15 mouse cellular contexts compared by ENCODE assay signal in the genomic region with DNA sequence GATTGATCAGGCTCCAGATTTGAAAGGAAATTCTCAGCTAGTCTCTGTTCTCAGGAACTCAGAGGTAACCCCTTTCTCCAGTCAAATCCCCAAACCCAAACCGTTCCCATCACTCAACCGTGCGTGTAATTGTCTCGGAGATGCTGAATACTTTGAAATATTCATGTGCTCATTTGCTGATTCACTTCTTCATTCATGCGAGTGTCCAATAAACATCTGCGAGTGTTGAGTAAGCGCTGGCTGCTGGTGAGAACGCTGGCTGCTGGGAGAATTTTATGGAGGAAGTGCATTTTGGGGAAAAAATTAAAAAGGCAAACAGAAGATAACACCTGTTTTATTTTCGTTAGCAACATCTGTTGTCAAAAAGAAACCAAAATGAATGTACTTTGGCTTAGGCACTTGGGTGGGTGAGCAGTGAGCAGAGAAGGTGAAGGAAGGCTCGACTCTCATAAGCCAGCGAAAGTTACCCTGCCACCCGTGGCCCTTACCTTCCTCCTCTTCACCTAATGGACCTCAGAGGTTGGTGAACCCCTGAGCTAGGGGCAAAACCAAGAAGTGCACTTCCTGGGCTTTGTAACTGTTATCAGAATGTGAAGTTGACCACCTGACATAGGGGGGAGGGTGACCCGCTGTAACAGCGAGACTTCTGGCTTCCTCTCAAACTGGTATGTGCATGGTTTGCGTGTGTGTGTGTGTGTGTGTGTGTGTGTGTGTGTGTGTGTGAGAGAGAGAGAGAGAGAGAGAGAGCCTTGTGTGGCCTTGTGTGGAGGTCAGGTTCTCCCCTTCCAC.
DNase-seq lines count a peak whose midpoint lies in the region; ATAC-seq and TF ChIP-seq lines count a peak whose summit lies in the region.
"Had no signal": no experiment of that assay in that cellular context is flagged by ENCODE, and none has a peak within 500 bp of the region (broad histone marks: within the 10 kb centered on the region; RNA-seq: fewer than 3 reads in every experiment).

No protein-coding gene starts in this region.

- H3K4me2 ChIP-seq in forebrain, embryonic 14.5 days (ENCODE audit: low read length), result no peak overlapping the region
- H3K4me2 ChIP-seq: forebrain, embryonic 15.5 days; heart, embryonic 11.5 days; hindbrain, embryonic 15.5 days; liver, embryonic 12.5 days; midbrain, embryonic 13.5 days had no signal

- peak; percentile 37 for DNase-seq in CD4-positive helper T cell, adult 2 months (ENCODE audit: low read depth, low spot score)
- peak; percentile 74 for DNase-seq in Muller cell, postnatal 12 days (ENCODE audit: inconsistent ontology term)
- peak; percentile 28 for DNase-seq in thymus, adult 2 months
- no peak for DNase-seq in kidney, adult 18-20 months
- no peak for DNase-seq in layer of hippocampus, adult 18-20 months (ENCODE audit: low spot score in 2 of 2)
- DNase-seq in forebrain, embryonic 14.5 days (ENCODE audit: low spot score), result no peak
- DNase-seq: adrenal gland, postnatal 14 days; gastrocnemius, postnatal 14 days; lung, postnatal 10 days had no signal

- no peak for ATAC-seq in forebrain, embryonic 14.5 days
- ATAC-seq: forebrain, embryonic 15.5 days; liver, embryonic 12.5 days; midbrain, embryonic 13.5 days had no signal

- WGBS in thymus, adult 2 months, result 7% methylated on average over 15 of the region's 15 CpGs
- WGBS in forebrain, embryonic 14.5 days, result 80% methylated on average over 15 of the region's 15 CpGs

- no peak for TF ChIP-seq POLR2A in thymus, adult 2 months (IDR thresholded peaks at IDR 0.05; ENCODE audit: control insufficient read depth, extremely low read depth, insufficient read depth, low read length, poor library complexity)

- peak overlapping the region; percentile 77 for H3K27ac ChIP-seq in thymus, adult 2 months (ENCODE audit: control insufficient read depth, insufficient read depth, low read length)
- H3K27ac ChIP-seq in forebrain, embryonic 14.5 days (ENCODE audit: low read depth, low read length), result no peak overlapping the region
- H3K27ac ChIP-seq: forebrain, embryonic 15.5 days; hindbrain, embryonic 15.5 days; liver, embryonic 12.5 days; midbrain, embryonic 13.5 days had no signal

- H3K9me3 ChIP-seq in megakaryocyte, embryonic 14.5 days, result no peaks in the 10 kb centered on the region
- H3K9me3 ChIP-seq in forebrain, embryonic 14.5 days (replicated peaks; ENCODE audit: control insufficient read depth, low read length), result no peaks in the 10 kb centered on the region
- H3K9me3 ChIP-seq: forebrain, embryonic 15.5 days; hindbrain, embryonic 15.5 days; liver, embryonic 12.5 days; midbrain, embryonic 13.5 days had no signal

- no peaks in the 10 kb centered on the region for H3K27me3 ChIP-seq in megakaryocyte, embryonic 14.5 days (replicated peaks)
- H3K27me3 ChIP-seq in thymus, adult 2 months (ENCODE audit: control insufficient read depth, insufficient read depth, low read length), result no peaks in the 10 kb centered on the region
- H3K27me3 ChIP-seq in forebrain, embryonic 14.5 days (replicated peaks; ENCODE audit: control insufficient read depth, insufficient read depth, low read length), result no peaks in the 10 kb centered on the region
- H3K27me3 ChIP-seq: forebrain, embryonic 15.5 days; hindbrain, embryonic 15.5 days; liver, embryonic 12.5 days; midbrain, embryonic 13.5 days had no signal

- peaks cover 54% of the 10 kb centered on the region for H3K36me3 ChIP-seq in megakaryocyte, embryonic 14.5 days (replicated peaks; ENCODE audit: low read length)
- H3K36me3 ChIP-seq in thymus, adult 2 months (ENCODE audit: control insufficient read depth, insufficient read depth, low read length), result no peaks in the 10 kb centered on the region
- no peaks in the 10 kb centered on the region for H3K36me3 ChIP-seq in forebrain, embryonic 14.5 days (ENCODE audit: control insufficient read depth, insufficient read depth, low read length)
- H3K36me3 ChIP-seq: forebrain, embryonic 15.5 days; hindbrain, embryonic 15.5 days; liver, embryonic 12.5 days had no signal

- no peak overlapping the region for H3K9ac ChIP-seq in forebrain, embryonic 14.5 days (ENCODE audit: low read length)
- H3K9ac ChIP-seq: forebrain, embryonic 15.5 days; hindbrain, embryonic 15.5 days; liver, embryonic 12.5 days; midbrain, embryonic 13.5 days had no signal

- H3K4me1 ChIP-seq in megakaryocyte, embryonic 14.5 days, result peaks cover 70% of the 10 kb centered on the region
- peaks cover 13% of the 10 kb centered on the region for H3K4me1 ChIP-seq in thymus, adult 2 months (replicated peaks; ENCODE audit: control insufficient read depth, insufficient read depth, low read length)
- no peaks in the 10 kb centered on the region for H3K4me1 ChIP-seq in forebrain, embryonic 14.5 days (ENCODE audit: control insufficient read depth, insufficient read depth, low read length)

- no peak for TF ChIP-seq CTCF in thymus, adult 2 months (IDR thresholded peaks at IDR 0.05; ENCODE audit: borderline replicate concordance, control insufficient read depth, extremely low read depth, insufficient read depth, low read length, poor library complexity)

- peak overlapping the region; percentile 53 for H3K4me3 ChIP-seq in megakaryocyte, embryonic 14.5 days (replicated peaks)
- H3K4me3 ChIP-seq in thymus, adult 2 months (ENCODE audit: control insufficient read depth, insufficient read depth, low read length), result peak overlapping the region; percentile 25
- no peak overlapping the region for H3K4me3 ChIP-seq in forebrain, embryonic 14.5 days (ENCODE audit: low read depth, low read length)
- H3K4me3 ChIP-seq: forebrain, embryonic 15.5 days; hindbrain, embryonic 15.5 days; liver, embryonic 12.5 days; midbrain, embryonic 13.5 days had no signal

Comparison
In these comparisons a context has a peak if more than half of its experiments do, and no peak if none do; other contexts are left out.
1. DNase-seq: peak in CD4-positive helper T cell, adult 2 months (single experiment), Muller cell, postnatal 12 days (single experiment) and thymus, adult 2 months (single experiment); none in kidney, adult 18-20 months (single experiment), layer of hippocampus, adult 18-20 months (0 of 2) and forebrain, embryonic 14.5 days (single experiment).